In the genomic region with DNA sequence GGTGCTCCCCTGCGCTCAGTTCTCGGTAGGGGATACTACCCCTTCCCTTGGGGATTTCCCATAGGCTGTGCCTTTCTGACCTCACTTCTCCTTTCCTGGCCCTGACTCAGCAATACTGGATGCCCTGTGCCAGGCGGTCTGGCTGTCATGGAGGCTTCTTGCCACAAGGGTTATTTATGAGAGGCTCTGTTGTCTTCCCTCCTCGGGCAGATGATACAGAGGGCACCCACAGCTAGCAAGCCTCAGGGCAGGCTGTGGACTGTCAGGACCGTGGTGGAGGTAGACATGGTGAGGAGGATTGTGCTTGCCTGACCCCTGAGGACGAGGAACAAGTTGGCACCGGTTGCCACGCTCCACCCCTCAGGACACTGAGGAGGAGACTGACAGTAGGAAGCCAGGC, we compare ENCODE assay signal across 7 mouse cellular contexts. TPM values are rescaled to one million over a fixed set of nuclear protein-coding genes. Genes with fewer than 3 reads are reported as not detected.
DNase-seq lines count a peak whose midpoint lies in the region; ATAC-seq and TF ChIP-seq lines count a peak whose summit lies in the region.

No protein-coding gene starts in this region.

- DNase-seq in layer of hippocampus, adult 2 months (ENCODE audit: low spot score in 2 of 2), result no peak
- DNase-seq in layer of hippocampus, postnatal 25 days (ENCODE audit: extremely low spot score in 1 of 2, low spot score in 1 of 2), result no peak
- peak; percentile 22 for DNase-seq in MEL-GATA-1-ER (ENCODE audit: extremely low read depth, low read depth)
- no peak for DNase-seq in right cerebral cortex, adult 18-20 months

- peaks cover 2% of the 10 kb centered on the region; the same call in 1 of the 2 replicates for H3K4me1 ChIP-seq in midbrain, embryonic 16.5 days (ENCODE audit: control insufficient read depth, insufficient read depth, low read length)

- H3K4me3 ChIP-seq in layer of hippocampus, adult 2 months, result no peak overlapping the region
- H3K4me3 ChIP-seq in macrophage (ENCODE audit: inconsistent target), result peak overlapping the region; percentile 20; the same call in 1 of the 2 replicates
- H3K4me3 ChIP-seq in midbrain, embryonic 16.5 days (ENCODE audit: low read depth, low read length), result no peak overlapping the region

- H3K36me3 ChIP-seq in macrophage (ENCODE audit: inconsistent target), result peaks cover 13% of the 10 kb centered on the region
- no peaks in the 10 kb centered on the region for H3K36me3 ChIP-seq in midbrain, embryonic 16.5 days (ENCODE audit: control insufficient read depth, insufficient read depth, low read length)

- no peak overlapping the region for H3K9ac ChIP-seq in midbrain, embryonic 16.5 days (ENCODE audit: low read depth, low read length)

- ATAC-seq in erythroblast, adult 5-6 weeks (replicated peaks; ENCODE audit: low FRiP score, poor library complexity, severe bottlenecking), result 0 out of 2 replicates have a peak, but pooled peaks have one; percentile 56
- ATAC-seq in midbrain, embryonic 16.5 days, result no peak

- H3K4me2 ChIP-seq in midbrain, embryonic 16.5 days (ENCODE audit: low read length), result no peak overlapping the region

- no peaks in the 10 kb centered on the region for H3K9me3 ChIP-seq in midbrain, embryonic 16.5 days (replicated peaks; ENCODE audit: control insufficient read depth, low read length, poor library complexity, severe bottlenecking)

- WGBS in macrophage (ENCODE audit: missing documents), result 4% methylated on average over 8 of the region's 8 CpGs
- WGBS in midbrain, embryonic 16.5 days, result 75% methylated on average over 8 of the region's 8 CpGs

- peaks cover 88% of the 10 kb centered on the region for H3K79me2 ChIP-seq in macrophage (ENCODE audit: inconsistent target)

- peak; percentile 60 for TF ChIP-seq CTCF in layer of hippocampus, adult 2 months (conservative IDR thresholded peaks at IDR 0.05)

- H3K27ac ChIP-seq in layer of hippocampus, adult 2 months, result peak overlapping the region; percentile 53
- peak overlapping the region; percentile 97 for H3K27ac ChIP-seq in macrophage
- H3K27ac ChIP-seq in midbrain, embryonic 16.5 days (ENCODE audit: low read length), result no peak overlapping the region

- H3K27me3 ChIP-seq in midbrain, embryonic 16.5 days (ENCODE audit: control insufficient read depth, insufficient read depth, low read depth, low read length), result no peaks in the 10 kb centered on the region

RNA-seq across cellular contexts. Expression of gene Gm45837, which starts 28.3 kb away (rescaled TPM):
- total RNA-seq in layer of hippocampus, adult 2 months (2021), result 1 to 10 TPM in 1 of 2 experiments, not detected in 1; 2.4 TPM
- total RNA-seq in layer of hippocampus, postnatal 25 days (2021), result not detected
- 5.0 TPM in 1 of 2 replicates, not detected in the other for total RNA-seq in erythroblast, adult 5-6 weeks (2015; ENCODE audit: low replicate concordance)
- not detected in 2 replicates for total RNA-seq in erythroblast, adult 5-6 weeks (2017; ENCODE audit: low replicate concordance)
- 10 to 100 TPM in 8 of 26 experiments, 1 to 10 TPM in 17, not detected in 1; 1.9 to 22.7 (median 5.4) TPM for total RNA-seq in macrophage (2018; cell fraction: chromatin; rRNA removed)
- total RNA-seq in macrophage (2018; cell fraction: cytosol; rRNA removed), result 1 to 10 TPM in 18 of 26 experiments, under 1 TPM in 2, not detected in 6; 0.83 to 4.0 (median 2.2) TPM
- 1 to 10 TPM in 22 of 26 experiments, under 1 TPM in 2, not detected in 2; 0.34 to 9.1 (median 3.7) TPM for total RNA-seq in macrophage (2018; cell fraction: nucleus; rRNA removed)
- 2.8 TPM in 1 of 3 replicates, not detected in the others for polyA plus RNA-seq in macrophage (2018)
- 0.65 and 0.69 TPM in 2 replicates for polyA plus RNA-seq in midbrain, embryonic 16.5 days (2015; fragmentation: Nextera tagmentation; extraction: Ambion mirVana)

RNA-seq across cellular contexts. Expression of gene Arap1, which starts 34.5 kb away (rescaled TPM):
- total RNA-seq in layer of hippocampus, adult 2 months (2021), result 10 to 100 TPM; 19.2 to 20.0 TPM
- 10 to 100 TPM; 13.9 to 24.2 TPM for total RNA-seq in layer of hippocampus, postnatal 25 days (2021)
- 24.2 and 26.5 TPM in 2 replicates for total RNA-seq in erythroblast, adult 5-6 weeks (2015; ENCODE audit: low replicate concordance)
- 8.3 and 24.5 TPM in 2 replicates for total RNA-seq in erythroblast, adult 5-6 weeks (2017; ENCODE audit: low replicate concordance)
- total RNA-seq in macrophage (2018; cell fraction: chromatin; rRNA removed), result 1,000 to 10,000 TPM; 1,474 to 3,673 (median 2,470) TPM
- total RNA-seq in macrophage (2018; cell fraction: cytosol; rRNA removed), result 100 to 1,000 TPM; 324 to 594 (median 401) TPM
- 1,000 to 10,000 TPM in 21 of 26 experiments, 100 to 1,000 TPM in 5; 671 to 1,624 (median 1,183) TPM for total RNA-seq in macrophage (2018; cell fraction: nucleus; rRNA removed)
- polyA plus RNA-seq in macrophage (2018), result 195 to 293 TPM (median 225 TPM) in 3 replicates
- polyA plus RNA-seq in midbrain, embryonic 16.5 days (2015; fragmentation: Nextera tagmentation; extraction: Ambion mirVana), result 8.8 and 11.4 TPM in 2 replicates

RNA-seq across cellular contexts. Expression of gene Pde2a, which starts 39.1 kb away (rescaled TPM):
- total RNA-seq in layer of hippocampus, adult 2 months (2021), result 100 to 1,000 TPM; 300 to 318 TPM
- 100 to 1,000 TPM; 295 to 297 TPM for total RNA-seq in layer of hippocampus, postnatal 25 days (2021)
- 17.5 and 18.6 TPM in 2 replicates for total RNA-seq in erythroblast, adult 5-6 weeks (2015; ENCODE audit: low replicate concordance)
- 13.0 and 16.4 TPM in 2 replicates for total RNA-seq in erythroblast, adult 5-6 weeks (2017; ENCODE audit: low replicate concordance)
- total RNA-seq in macrophage (2018; cell fraction: chromatin; rRNA removed), result 10 to 100 TPM in 11 of 26 experiments, 1 to 10 TPM in 15; 1.3 to 24.2 (median 8.1) TPM
- 1 to 10 TPM in 13 of 26 experiments, under 1 TPM in 12, not detected in 1; 0.11 to 5.7 (median 1.0) TPM for total RNA-seq in macrophage (2018; cell fraction: cytosol; rRNA removed)
- total RNA-seq in macrophage (2018; cell fraction: nucleus; rRNA removed), result 1 to 10 TPM in 22 of 26 experiments, under 1 TPM in 2, not detected in 2; 0.56 to 8.7 (median 3.0) TPM
- 2.0 to 6.1 TPM (median 3.1 TPM) in 3 replicates for polyA plus RNA-seq in macrophage (2018)
- polyA plus RNA-seq in midbrain, embryonic 16.5 days (2015; fragmentation: Nextera tagmentation; extraction: Ambion mirVana), result 31.6 and 35.5 TPM in 2 replicates

Comparison
In these comparisons a context has a peak if more than half of its experiments do, and no peak if none do; other contexts are left out.
1. RNA of gene Pde2a, which starts 39.1 kb away (total RNA-seq): 300 to 318 TPM in layer of hippocampus, adult 2 months and 295 to 297 TPM in layer of hippocampus, postnatal 25 days; 13.0 to 18.6 TPM in erythroblast, adult 5-6 weeks; every median in the first group is over 10 times any median in the second.